Mouse (Mus musculus) retina, embryonic 14.5 days (tissue): Measurements from ENCODE around the gene Olfr866.

Source experiments
- DNase-seq: peaks from one replicate; pipeline ENCODE4 v3.0.0-alpha.2; 2015; ENCODE audit warnings: low spot score

Olfr866 gene

GRCm38 (mm10) chr9:20027935-20028334 is at the start of gene Olfr866:
TSS of gene Olfr866 (minus strand) at chr9:20028035.
- DNase-seq: no peak

- no peak for DNase-seq
Observed at GRCm38 (mm10) chr9:20073523-20074177, 45.8 kb upstream of the Olfr866 start.

- DNase-seq: no peak
Observed at GRCm38 (mm10) chr9:20071291-20071690, 43.5 kb upstream of the Olfr866 start.

GRCm38 (mm10) chr9:20070236-20070635 is 42.4 kb upstream of the Olfr866 start:
- DNase-seq: no peak

GRCm38 (mm10) chr9:20057462-20057861 is 29.6 kb upstream of the Olfr866 start, which contains the start of gene Olfr867:
TSS of gene Olfr867 (minus strand) at chr9:20057562.
- DNase-seq: no peak

- DNase-seq: no peak
Observed at GRCm38 (mm10) chr9:20047964-20048363, 20.1 kb upstream of the Olfr866 start.
